Mouse (Mus musculus) embryonic facial prominence, embryonic 13.5 days (tissue): ENCODE results near the gene Ddx10. TPM values are rescaled to one million over a fixed set of nuclear protein-coding genes. Genes with fewer than 3 reads are reported as not detected.
"Not testable (repeated sequence)": the region's sequence is repeated elsewhere in the genome, so short reads cannot be mapped to it uniquely, and the experiment has no call there.

ENCODE experiments used
- ATAC-seq: fragments of 200-750 bp; cut with Nextera tagmentation; 2 replicates; pipeline ENCODE4 v1.8.0; 2017; ENCODE audit warnings: low read depth; ENCODE audit not compliant: insufficient number of reproducible peaks, insufficient read depth, low FRiP score, low TSS enrichment
- H3K27ac ChIP-seq: fragments of 300-500 bp; sonication (generic); 2 replicates; pipeline ENCODE4 v1.5.1; 2015; ENCODE audit warnings: moderate library complexity, mild to moderate bottlenecking, inconsistent platforms
- H3K27me3 ChIP-seq: fragments of 300-500 bp; sonication (generic); 2 replicates; pipeline ENCODE4 v1.6.1; 2015; ENCODE audit warnings: mild to moderate bottlenecking, inconsistent platforms
- H3K36me3 ChIP-seq: fragments of 300-500 bp; sonication (generic); 2 replicates; pipeline ENCODE4 v1.6.1; 2015; ENCODE audit warnings: mild to moderate bottlenecking, inconsistent platforms
- H3K4me1 ChIP-seq: fragments of 300-500 bp; sonication (generic); 2 replicates; pipeline ENCODE4 v1.6.1; 2015; ENCODE audit warnings: inconsistent platforms
- H3K4me2 ChIP-seq: fragments of 300-500 bp; sonication (generic); 2 replicates; pipeline ENCODE4 v1.6.1; 2015; ENCODE audit warnings: moderate library complexity, mild to moderate bottlenecking, inconsistent platforms
- H3K4me3 ChIP-seq: fragments of 300-500 bp; sonication (generic); 2 replicates; pipeline ENCODE4 v1.5.1; 2015; ENCODE audit warnings: mild to moderate bottlenecking, inconsistent platforms
- H3K9ac ChIP-seq: fragments of 300-500 bp; sonication (generic); 2 replicates; pipeline ENCODE4 v1.6.1; 2015; ENCODE audit warnings: mild to moderate bottlenecking, inconsistent platforms
- H3K9me3 ChIP-seq: fragments of 300-500 bp; sonication (generic); 2 replicates; pipeline ENCODE4 v1.6.1; 2016; ENCODE audit warnings: inconsistent platforms
- WGBS: fragments of 180-500 bp; shearing (Covaris S2); methylation state at CpG from one replicate; pipeline ENCODE4 v1.1.7; 2015; ENCODE audit warnings: mixed read lengths; 5-methylcytosine and 5-hydroxymethylcytosine counted together
- polyA plus RNA-seq: library from polyadenylated mRNA; unstranded; fragments of >200 nt; fragmentation: Nextera tagmentation; extraction: Ambion mirVana; gene quantifications from 2 replicates; pipeline ENCODE4 v1.2.1, GENCODE M21; 2015

Gene Ddx10
- polyA plus RNA-seq, 1 experiment from 2014 or later = 28.4 TPM

DNA sequence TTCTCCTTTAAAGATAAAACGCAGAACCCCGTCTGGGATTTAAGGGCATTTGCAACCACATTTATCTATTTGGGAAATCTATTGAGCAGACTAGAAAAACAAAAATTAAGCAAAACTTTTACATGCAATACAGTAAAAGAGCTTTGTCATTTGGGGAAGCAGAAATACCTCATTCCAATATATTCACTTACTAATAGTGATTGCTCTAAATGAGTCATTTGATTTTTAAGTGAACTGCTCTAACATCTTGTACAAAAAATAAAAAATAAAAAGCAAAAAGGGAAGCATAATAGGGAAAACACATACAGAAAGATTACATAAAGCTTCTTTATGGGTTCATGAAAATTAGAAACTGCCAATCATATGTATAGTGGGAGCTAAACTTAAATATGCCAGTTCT, 104.3 kb downstream of the Ddx10 start:
- no peak overlapping the region for H3K4me2 ChIP-seq
- no peak overlapping the region for H3K9ac ChIP-seq
- no peak for ATAC-seq
- H3K9me3 ChIP-seq = no peaks in the 10 kb centered on the region
- no peaks in the 10 kb centered on the region for H3K36me3 ChIP-seq
- H3K27me3 ChIP-seq = no peaks in the 10 kb centered on the region
- H3K27ac ChIP-seq = no peak overlapping the region
- WGBS = 85% methylated on average over 2 of the region's 2 CpGs
- H3K4me3 ChIP-seq = no peak overlapping the region
- no peaks in the 10 kb centered on the region for H3K4me1 ChIP-seq

GRCm38 (mm10) chr9:53142424-53142823, 105.4 kb downstream of the Ddx10 start:
- not testable (repeated sequence) for H3K9me3 ChIP-seq, H3K4me3 ChIP-seq, H3K4me2 ChIP-seq, H3K27me3 ChIP-seq, H3K27ac ChIP-seq, H3K4me1 ChIP-seq, ATAC-seq, H3K36me3 ChIP-seq, H3K9ac ChIP-seq
- 97% methylated on average over 1 of the region's 1 CpGs for WGBS

- Histone ChIP-seq H3K36me3 (no peaks in the 10 kb centered on the region), H3K4me2 (no peak overlapping the region), H3K9ac (no peak overlapping the region), H3K4me1 (no peaks in the 10 kb centered on the region), H3K27me3 (no peaks in the 10 kb centered on the region), H3K27ac (no peak overlapping the region), H3K9me3 (no peaks in the 10 kb centered on the region), H3K4me3 (no peak overlapping the region)
- 89% methylated on average over 8 of the region's 8 CpGs for WGBS
- no peak for ATAC-seq
Measured at GRCm38 (mm10) chr9:53140610-53141165, 107.2 kb downstream of the Ddx10 start.

- ATAC-seq = no peak
- H3K4me3 ChIP-seq = no peak overlapping the region
- H3K9me3 ChIP-seq = no peaks in the 10 kb centered on the region
- no peak overlapping the region for H3K9ac ChIP-seq
- H3K4me1 ChIP-seq = no peaks in the 10 kb centered on the region
- H3K36me3 ChIP-seq = no peaks in the 10 kb centered on the region
- H3K4me2 ChIP-seq = no peak overlapping the region
- H3K27me3 ChIP-seq = no peaks in the 10 kb centered on the region
- no peak overlapping the region for H3K27ac ChIP-seq
- WGBS = 90% methylated on average over 1 of the region's 1 CpGs
Measured at GRCm38 (mm10) chr9:53132826-53133225, 115.0 kb downstream of the Ddx10 start.

DNA sequence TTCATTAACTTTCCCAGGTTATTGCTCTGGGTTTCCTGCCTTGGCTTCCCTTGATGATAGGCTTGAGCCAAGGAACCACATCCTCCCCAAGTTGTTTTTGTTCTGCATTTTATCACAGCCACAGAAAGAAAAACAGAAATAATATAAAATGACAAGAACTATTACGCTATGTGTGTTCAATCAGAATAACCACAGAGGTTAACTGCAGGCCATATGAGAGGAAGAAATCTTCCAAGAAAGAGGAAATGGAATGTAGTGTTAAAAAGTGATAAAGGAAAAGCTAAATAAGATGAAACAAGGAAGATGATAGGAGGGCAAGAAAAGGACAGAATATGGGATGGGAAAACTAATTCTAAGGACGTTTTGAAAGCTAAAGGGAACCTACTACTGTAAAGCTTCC, 117.4 kb downstream of the Ddx10 start:
- Histone ChIP-seq H3K4me3 (no peak overlapping the region), H3K27ac (no peak overlapping the region), H3K9ac (no peak overlapping the region), H3K36me3 (peaks cover 6% of the 10 kb centered on the region), H3K27me3 (no peaks in the 10 kb centered on the region), H3K9me3 (no peaks in the 10 kb centered on the region), H3K4me1 (no peaks in the 10 kb centered on the region), H3K4me2 (no peak overlapping the region)
- WGBS = 80% methylated on average over 2 of the region's 2 CpGs
- no peak for ATAC-seq

- Histone ChIP-seq H3K4me1 (no peaks in the 10 kb centered on the region), H3K27me3 (no peaks in the 10 kb centered on the region), H3K9ac (no peak overlapping the region), H3K36me3 (0 out of 2 replicates have a peak, but pooled peaks cover 4% of the 10 kb centered on the region), H3K4me3 (no peak overlapping the region), H3K27ac (no peak overlapping the region), H3K4me2 (no peak overlapping the region), H3K9me3 (no peaks in the 10 kb centered on the region)
- ATAC-seq = no peak
- 63% methylated on average over 1 of the region's 1 CpGs for WGBS
Measured at GRCm38 (mm10) chr9:53101103-53101502, 146.8 kb downstream of the Ddx10 start.

DNA sequence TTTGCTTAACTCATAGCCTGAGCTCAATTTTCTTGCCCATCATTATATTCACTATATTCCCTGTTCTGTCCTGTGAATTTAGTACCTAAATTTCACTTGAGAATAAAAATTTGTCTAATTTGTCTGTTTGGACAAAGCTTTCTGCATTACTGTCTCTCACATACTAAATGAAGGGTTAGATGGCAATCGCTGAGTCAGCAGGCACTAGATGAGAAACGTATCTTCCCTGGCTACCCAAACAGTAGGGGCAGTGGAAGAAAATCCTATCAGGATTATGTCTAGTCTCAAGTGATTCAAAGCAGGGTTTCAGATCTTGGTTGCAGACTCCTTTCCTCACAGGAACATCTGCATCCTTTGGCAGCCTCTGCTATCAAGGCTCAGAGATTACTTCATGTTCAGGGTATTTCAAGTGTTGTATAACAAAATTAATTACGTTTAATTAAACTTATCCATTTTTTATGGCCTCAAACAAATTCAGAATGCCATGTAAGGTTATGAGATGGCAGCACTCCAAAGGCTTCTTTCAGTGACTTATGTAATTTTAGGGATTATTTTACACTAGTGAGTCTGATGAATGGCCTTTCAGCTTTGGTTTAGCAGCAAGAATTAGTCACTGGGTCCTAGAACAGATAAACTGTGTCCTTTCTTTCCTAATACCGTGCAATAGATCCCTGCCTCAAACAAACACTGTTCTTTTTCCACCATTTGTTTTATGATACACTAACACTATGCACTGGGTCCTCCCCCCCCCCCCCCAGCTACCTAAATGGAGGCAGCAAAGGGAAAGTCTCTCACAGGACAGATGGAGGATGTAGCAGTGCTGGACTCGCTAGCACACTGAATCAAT, 152.3 kb downstream of the Ddx10 start:
- Histone ChIP-seq H3K9ac (no peak overlapping the region), H3K4me3 (no peak overlapping the region), H3K4me1 (no peaks in the 10 kb centered on the region), H3K27me3 (no peaks in the 10 kb centered on the region), H3K36me3 (0 out of 2 replicates have a peak, but pooled peaks cover 4% of the 10 kb centered on the region), H3K4me2 (no peak overlapping the region), H3K9me3 (no peaks in the 10 kb centered on the region), H3K27ac (no peak overlapping the region)
- WGBS = 80% methylated on average over 5 of the region's 5 CpGs
- no peak for ATAC-seq

GRCm38 (mm10) chr9:53094536-53094935, 153.3 kb downstream of the Ddx10 start:
- Histone ChIP-seq H3K27me3 (no peaks in the 10 kb centered on the region), H3K27ac (no peak overlapping the region), H3K9ac (no peak overlapping the region), H3K9me3 (no peaks in the 10 kb centered on the region), H3K4me2 (no peak overlapping the region), H3K4me3 (no peak overlapping the region), H3K4me1 (no peaks in the 10 kb centered on the region), H3K36me3 (0 out of 2 replicates have a peak, but pooled peaks cover 4% of the 10 kb centered on the region)
- no peak for ATAC-seq
- WGBS = 93% methylated on average over 7 of the region's 7 CpGs

DNA sequence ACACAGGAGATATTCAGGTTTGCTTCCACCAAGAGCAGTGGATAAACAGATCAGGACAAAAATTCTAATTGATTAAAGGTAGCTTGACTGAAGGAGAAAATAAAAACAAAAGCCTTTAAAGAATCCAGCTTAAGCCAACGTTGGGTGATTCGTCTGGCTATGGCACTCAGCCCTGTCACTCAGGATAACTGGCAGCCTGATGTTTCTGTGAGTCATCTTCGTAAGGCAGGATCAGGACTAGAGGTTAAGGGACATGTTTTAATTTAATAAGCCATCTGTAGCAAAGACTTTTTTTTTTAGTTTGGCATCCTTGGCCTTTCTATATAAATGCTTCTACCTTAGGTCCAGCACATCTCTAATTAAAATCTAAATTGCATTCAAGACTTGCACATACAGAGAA, 170.2 kb downstream of the Ddx10 start:
- no peaks in the 10 kb centered on the region for H3K36me3 ChIP-seq
- WGBS = 59% methylated on average over 3 of the region's 3 CpGs
- no peak overlapping the region for H3K27ac ChIP-seq
- H3K9me3 ChIP-seq = no peaks in the 10 kb centered on the region
- ATAC-seq = no peak
- H3K27me3 ChIP-seq = no peaks in the 10 kb centered on the region
- no peak overlapping the region for H3K4me2 ChIP-seq
- no peaks in the 10 kb centered on the region for H3K4me1 ChIP-seq
- no peak overlapping the region for H3K4me3 ChIP-seq
- no peak overlapping the region for H3K9ac ChIP-seq

DNA sequence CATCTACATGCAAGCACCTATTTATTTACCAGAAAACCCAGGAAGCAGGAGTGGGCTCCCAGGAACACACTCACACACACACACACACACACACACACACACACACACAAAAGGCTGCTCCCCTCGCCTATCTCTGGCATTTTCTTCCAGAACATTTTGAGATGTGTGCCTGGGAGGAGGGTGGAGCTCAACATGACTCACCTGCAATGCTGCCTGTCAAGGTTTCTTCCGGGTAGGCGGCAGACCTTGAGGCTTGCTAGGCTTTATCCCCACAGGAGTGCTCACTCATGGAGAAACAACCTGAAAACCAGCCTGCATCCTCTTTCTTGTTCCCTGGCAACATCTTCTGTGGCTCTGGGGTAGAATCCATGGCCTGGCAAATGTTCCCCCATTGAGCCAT, 171.9 kb downstream of the Ddx10 start:
- Histone ChIP-seq H3K9ac (no peak overlapping the region), H3K27ac (no peak overlapping the region), H3K27me3 (no peaks in the 10 kb centered on the region), H3K4me3 (no peak overlapping the region), H3K4me1 (peaks cover 7% of the 10 kb centered on the region; the same call in 1 of the 2 replicates), H3K4me2 (no peak overlapping the region), H3K9me3 (no peaks in the 10 kb centered on the region), H3K36me3 (no peaks in the 10 kb centered on the region)
- 78% methylated on average over 3 of the region's 3 CpGs for WGBS
- no peak for ATAC-seq

GRCm38 (mm10) chr9:53074443-53074842, 173.4 kb downstream of the Ddx10 start:
- Histone ChIP-seq H3K4me2 (no peak overlapping the region), H3K9me3 (no peaks in the 10 kb centered on the region), H3K27me3 (no peaks in the 10 kb centered on the region), H3K9ac (no peak overlapping the region), H3K27ac (no peak overlapping the region), H3K4me1 (peaks cover 7% of the 10 kb centered on the region; the same call in 1 of the 2 replicates), H3K4me3 (no peak overlapping the region), H3K36me3 (no peaks in the 10 kb centered on the region)
- no peak for ATAC-seq
- 85% methylated on average over 3 of the region's 3 CpGs for WGBS

GRCm38 (mm10) chr9:53073576-53074112, 174.2 kb downstream of the Ddx10 start:
- H3K4me1 ChIP-seq = peaks cover 7% of the 10 kb centered on the region; the same call in 1 of the 2 replicates
- no peak overlapping the region for H3K4me2 ChIP-seq
- no peak overlapping the region for H3K9ac ChIP-seq
- no peak for ATAC-seq
- H3K4me3 ChIP-seq = no peak overlapping the region
- no peaks in the 10 kb centered on the region for H3K27me3 ChIP-seq
- 86% methylated on average over 10 of the region's 10 CpGs for WGBS
- no peaks in the 10 kb centered on the region for H3K9me3 ChIP-seq
- no peaks in the 10 kb centered on the region for H3K36me3 ChIP-seq
- H3K27ac ChIP-seq = no peak overlapping the region
